Comparison of ENCODE assay signal across 9 mouse cellular contexts in the genomic region with DNA sequence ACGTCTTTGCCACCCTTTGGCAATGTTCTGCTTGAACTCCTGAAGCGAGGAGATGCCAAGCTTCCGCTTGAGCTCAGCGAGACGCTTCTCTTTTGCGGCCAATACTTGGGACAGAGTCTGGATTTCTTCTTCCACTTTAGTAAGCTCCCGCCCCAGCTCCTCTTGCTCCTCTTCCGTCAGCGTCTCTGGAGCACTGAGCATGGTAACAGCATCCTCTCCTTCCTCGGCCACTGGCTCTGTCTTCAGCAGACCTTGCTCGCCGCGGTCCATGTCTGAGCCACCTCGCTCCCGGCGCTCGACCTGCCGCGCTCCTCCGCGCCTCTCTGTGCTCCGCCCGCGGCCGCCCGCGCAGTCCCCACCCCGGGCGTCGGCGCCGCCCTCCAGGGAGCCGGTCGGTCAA. TPM values are rescaled to one million over a fixed set of nuclear protein-coding genes. Genes with fewer than 3 reads are reported as not detected.
DNase-seq lines count a peak whose midpoint lies in the region; ATAC-seq and TF ChIP-seq lines count a peak whose summit lies in the region.
"Had no signal": no experiment of that assay in that cellular context is flagged by ENCODE, and none has a peak within 500 bp of the region (broad histone marks: within the 10 kb centered on the region; RNA-seq: fewer than 3 reads in every experiment).

No protein-coding gene starts in this region.

- peak in 1 of 2 experiments; percentile 13 for DNase-seq in layer of hippocampus, adult 2 months (ENCODE audit: low spot score in 2 of 2)
- DNase-seq in layer of hippocampus, adult 8-10 months (ENCODE audit: low spot score in 2 of 2): no peak
- DNase-seq in brain, adult 2 months (ENCODE audit: low read depth, low spot score): peak; percentile 44
- DNase-seq in forebrain, embryonic 10.5 days (ENCODE audit: extremely low spot score, low spot score): no peak
- DNase-seq in heart, postnatal 4 days: peak; percentile 23
- peak; percentile 33 for DNase-seq in testis, postnatal 14 days (ENCODE audit: low spot score)

- peak; percentile 63; the same call in 1 of the 2 replicates for ATAC-seq in limb, embryonic 12.5 days (ENCODE audit: insufficient number of reproducible peaks, insufficient read depth, low FRiP score, low TSS enrichment, low read depth)
- peak; percentile 72; the same call in 1 of the 2 replicates for ATAC-seq in midbrain, embryonic 12.5 days (ENCODE audit: low FRiP score, low read depth)

- H3K4me2 ChIP-seq in limb, embryonic 12.5 days: peak overlapping the region; percentile 67
- H3K4me2 ChIP-seq in midbrain, embryonic 12.5 days (replicated peaks): peak overlapping the region; percentile 54

- H3K36me3 ChIP-seq in forebrain, embryonic 10.5 days (replicated peaks): peaks cover 59% of the 10 kb centered on the region
- H3K36me3 ChIP-seq in limb, embryonic 12.5 days: peaks cover 35% of the 10 kb centered on the region
- H3K36me3 ChIP-seq in midbrain, embryonic 12.5 days: peaks cover 37% of the 10 kb centered on the region

- no peaks in the 10 kb centered on the region for H3K27me3 ChIP-seq in forebrain, embryonic 10.5 days (ENCODE audit: poor library complexity, severe bottlenecking)
- H3K27me3 ChIP-seq in limb, embryonic 12.5 days: no peaks in the 10 kb centered on the region
- no peaks in the 10 kb centered on the region for H3K27me3 ChIP-seq in midbrain, embryonic 12.5 days
- H3K27me3 ChIP-seq: CH12.LX had no signal

- H3K9me3 ChIP-seq in forebrain, embryonic 10.5 days: no peaks in the 10 kb centered on the region
- H3K9me3 ChIP-seq in limb, embryonic 12.5 days: no peaks in the 10 kb centered on the region
- H3K9me3 ChIP-seq in midbrain, embryonic 12.5 days: no peaks in the 10 kb centered on the region

- H3K27ac ChIP-seq in layer of hippocampus, adult 2 months: no peak overlapping the region
- no peak overlapping the region for H3K27ac ChIP-seq in forebrain, embryonic 10.5 days
- no peak overlapping the region for H3K27ac ChIP-seq in limb, embryonic 12.5 days
- H3K27ac ChIP-seq in midbrain, embryonic 12.5 days (replicated peaks): no peak overlapping the region

- TF ChIP-seq CTCF in layer of hippocampus, adult 2 months (conservative IDR thresholded peaks at IDR 0.05): no peak

- H3K4me1 ChIP-seq in forebrain, embryonic 10.5 days: peaks cover 10% of the 10 kb centered on the region
- H3K4me1 ChIP-seq in limb, embryonic 12.5 days (replicated peaks): 0 out of 2 replicates have a peak, but pooled peaks cover 5% of the 10 kb centered on the region
- 0 out of 2 replicates have a peak, but pooled peaks cover 6% of the 10 kb centered on the region for H3K4me1 ChIP-seq in midbrain, embryonic 12.5 days

- H3K4me3 ChIP-seq in layer of hippocampus, adult 2 months: peak overlapping the region; percentile 52
- peak overlapping the region; percentile 42 for H3K4me3 ChIP-seq in forebrain, embryonic 10.5 days
- peak overlapping the region; percentile 40 for H3K4me3 ChIP-seq in limb, embryonic 12.5 days (replicated peaks)
- peak overlapping the region; percentile 32 for H3K4me3 ChIP-seq in midbrain, embryonic 12.5 days

- peak overlapping the region; percentile 49 for H3K9ac ChIP-seq in limb, embryonic 12.5 days (replicated peaks)
- H3K9ac ChIP-seq in midbrain, embryonic 12.5 days (replicated peaks): peak overlapping the region; percentile 46

- whole genome bisulfite sequencing in forebrain, embryonic 10.5 days: 9% methylated on average over 34 of the region's 34 CpGs
- 7% methylated on average over 34 of the region's 34 CpGs for WGBS in limb, embryonic 12.5 days
- WGBS in midbrain, embryonic 12.5 days: 13% methylated on average over 34 of the region's 34 CpGs

RNA-seq across cellular contexts. Expression of gene Abce1, which starts 31.0 kb away (rescaled TPM):
- 10 to 100 TPM; 72.0 to 78.3 TPM for total RNA-seq in layer of hippocampus, adult 2 months (2021)
- 10 to 100 TPM; 67.8 to 80.6 (median 75.6) TPM for total RNA-seq in layer of hippocampus, adult 8-10 months (2022)
- 154 and 159 TPM in 2 replicates for polyA plus RNA-seq in forebrain, embryonic 10.5 days (2016; fragmentation: Nextera tagmentation; extraction: Ambion mirVana)
- 10 to 100 TPM; 64.2 to 68.2 TPM for total RNA-seq in heart, postnatal 4 days (2021)
- polyA plus RNA-seq in limb, embryonic 12.5 days (2016; fragmentation: Nextera tagmentation; extraction: Ambion mirVana): 112 and 123 TPM in 2 replicates
- 108 and 116 TPM in 2 replicates for polyA plus RNA-seq in midbrain, embryonic 12.5 days (2016; fragmentation: Nextera tagmentation; extraction: Ambion mirVana)

RNA-seq across cellular contexts. Expression of gene Anapc10, which starts 31.1 kb away (rescaled TPM):
- 10 to 100 TPM in 1 of 2 experiments, 1 to 10 TPM in 1; 7.0 to 10.2 TPM for total RNA-seq in layer of hippocampus, adult 2 months (2021)
- total RNA-seq in layer of hippocampus, adult 8-10 months (2022): 10 to 100 TPM in 1 of 4 experiments, 1 to 10 TPM in 3; 6.7 to 10.6 (median 7.3) TPM
- polyA plus RNA-seq in forebrain, embryonic 10.5 days (2016; fragmentation: Nextera tagmentation; extraction: Ambion mirVana): 37.6 and 42.9 TPM in 2 replicates
- total RNA-seq in heart, postnatal 4 days (2021): 1 to 10 TPM; 8.0 to 8.4 TPM
- 38.4 and 39.3 TPM in 2 replicates for polyA plus RNA-seq in limb, embryonic 12.5 days (2016; fragmentation: Nextera tagmentation; extraction: Ambion mirVana)
- 41.1 and 48.5 TPM in 2 replicates for polyA plus RNA-seq in midbrain, embryonic 12.5 days (2016; fragmentation: Nextera tagmentation; extraction: Ambion mirVana)

RNA-seq across cellular contexts. Expression of gene Otud4, which starts 41.1 kb away (rescaled TPM):
- 10 to 100 TPM; 35.4 to 44.1 TPM for total RNA-seq in layer of hippocampus, adult 2 months (2021)
- 10 to 100 TPM; 35.0 to 50.4 (median 47.2) TPM for total RNA-seq in layer of hippocampus, adult 8-10 months (2022)
- 17.4 and 19.0 TPM in 2 replicates for polyA plus RNA-seq in forebrain, embryonic 10.5 days (2016; fragmentation: Nextera tagmentation; extraction: Ambion mirVana)
- total RNA-seq in heart, postnatal 4 days (2021): 10 to 100 TPM; 44.6 to 50.3 TPM
- 15.8 and 19.8 TPM in 2 replicates for polyA plus RNA-seq in limb, embryonic 12.5 days (2016; fragmentation: Nextera tagmentation; extraction: Ambion mirVana)
- polyA plus RNA-seq in midbrain, embryonic 12.5 days (2016; fragmentation: Nextera tagmentation; extraction: Ambion mirVana): 18.9 and 20.9 TPM in 2 replicates

Comparison
In these comparisons a context has a peak if more than half of its experiments do, and no peak if none do; other contexts are left out.
1. DNase-seq: peak in brain, adult 2 months (single experiment), heart, postnatal 4 days (single experiment) and testis, postnatal 14 days (single experiment); none in layer of hippocampus, adult 8-10 months (0 of 2) and forebrain, embryonic 10.5 days (single experiment).
2. Peak in every context shown above with its lines, with median percentiles within 50 percentile points of each other: H3K4me3 ChIP-seq.